Mouse (Mus musculus) heart, embryonic 16.5 days (tissue): ENCODE measurements at regions not wholly inside any gene's neighbourhood (a gene's known extent, or its start where the extent isn't known, plus 50 kb on each side); places are given as distances from the start of the nearest gene placed in this dataset.

Experiments
- ATAC-seq: fragments of 200-750 bp; cut with Nextera tagmentation; replicated peaks from 2 replicates; pipeline ENCODE4 v1.8.0; 2017; ENCODE audit warnings: moderate number of reproducible peaks; ENCODE audit not compliant: insufficient read depth, low FRiP score; ENCODE audit errors: extremely low read depth
- H3K27ac ChIP-seq: fragments of 300-500 bp; sonication (generic); 2 replicates; pipeline ENCODE4 v1.5.1; 2014; ENCODE audit warnings: mild to moderate bottlenecking, low read length, control low read depth, moderate library complexity
- H3K27me3 ChIP-seq: fragments of 300-500 bp; sonication (generic); 2 replicates; pipeline ENCODE4 v1.6.1; 2014; ENCODE audit warnings: low read length, mixed read lengths; ENCODE audit not compliant: control insufficient read depth, insufficient read depth
- H3K36me3 ChIP-seq: fragments of 300-500 bp; sonication (generic); 2 replicates; pipeline ENCODE4 v1.6.1; 2014; ENCODE audit not compliant: control insufficient read depth, insufficient read depth
- H3K4me1 ChIP-seq: fragments of 300-500 bp; sonication (generic); 2 replicates; pipeline ENCODE4 v1.6.1; 2014; ENCODE audit warnings: low read length, mixed read lengths; ENCODE audit not compliant: control insufficient read depth, insufficient read depth
- H3K4me2 ChIP-seq: fragments of 300-500 bp; sonication (generic); 2 replicates; pipeline ENCODE4 v1.6.1; 2014; ENCODE audit warnings: low read depth, mild to moderate bottlenecking, control low read depth, low read length
- H3K4me3 ChIP-seq: fragments of 300-500 bp; sonication (generic); 2 replicates; pipeline ENCODE4 v1.5.1; 2014; ENCODE audit warnings: mild to moderate bottlenecking, control low read depth, low read length
- H3K9ac ChIP-seq: fragments of 300-500 bp; sonication (generic); 2 replicates; pipeline ENCODE4 v1.6.1; 2014; ENCODE audit warnings: low read length, control low read depth
- H3K9me3 ChIP-seq: fragments of 300-500 bp; sonication (generic); replicated peaks from 2 replicates; pipeline ENCODE4 v1.6.1; 2016; ENCODE audit warnings: low read length; ENCODE audit not compliant: control insufficient read depth
- WGBS: fragments of 180-500 bp; shearing (Covaris S2); extraction: QIAGEN DNeasy Blood & Tissue Kit; methylation state at CpG from one replicate; pipeline ENCODE4 v1.1.7; 2014; 5-methylcytosine and 5-hydroxymethylcytosine counted together

GRCm38 (mm10) chr13:43954714-43955393 is 170.3 kb downstream of the Cd83 start:
- Histone ChIP-seq H3K4me1 (no peaks in the 10 kb centered on the region), H3K9ac (no peak overlapping the region), H3K36me3 (no peaks in the 10 kb centered on the region), H3K27ac (no peak overlapping the region), H3K4me3 (no peak overlapping the region), H3K27me3 (no peaks in the 10 kb centered on the region; the same call in 1 of the 2 replicates), H3K4me2 (no peak overlapping the region), H3K9me3 (no peaks in the 10 kb centered on the region)
- WGBS: 84% methylated on average over 10 of the region's 10 CpGs
- no peak for ATAC-seq

- Histone ChIP-seq H3K4me1 (no peaks in the 10 kb centered on the region), H3K4me2 (no peak overlapping the region), H3K27ac (no peak overlapping the region), H3K27me3 (no peaks in the 10 kb centered on the region; the same call in 1 of the 2 replicates), H3K9me3 (no peaks in the 10 kb centered on the region), H3K36me3 (no peaks in the 10 kb centered on the region), H3K4me3 (no peak overlapping the region), H3K9ac (no peak overlapping the region)
- 76% methylated on average over 2 of the region's 2 CpGs for WGBS
- no peak for ATAC-seq
Measured at GRCm38 (mm10) chr13:43957046-43957445, 172.5 kb downstream of the Cd83 start.

GRCm38 (mm10) chr13:43959121-43959572 is 174.6 kb downstream of the Cd83 start:
- H3K9me3 ChIP-seq: no peaks in the 10 kb centered on the region
- no peak overlapping the region for H3K27ac ChIP-seq
- ATAC-seq: no peak
- H3K4me1 ChIP-seq: no peaks in the 10 kb centered on the region
- no peaks in the 10 kb centered on the region for H3K36me3 ChIP-seq
- H3K4me2 ChIP-seq: no peak overlapping the region
- H3K4me3 ChIP-seq: no peak overlapping the region
- no peak overlapping the region for H3K9ac ChIP-seq
- no peaks in the 10 kb centered on the region; the same call in 1 of the 2 replicates for H3K27me3 ChIP-seq
- WGBS: 56% methylated on average over 9 of the region's 9 CpGs

GRCm38 (mm10) chr13:43961047-43961690 is 176.6 kb downstream of the Cd83 start:
- no peak overlapping the region for H3K4me3 ChIP-seq
- no peaks in the 10 kb centered on the region; the same call in 1 of the 2 replicates for H3K27me3 ChIP-seq
- H3K9ac ChIP-seq: no peak overlapping the region
- no peaks in the 10 kb centered on the region for H3K36me3 ChIP-seq
- WGBS: 50% methylated on average over 6 of the region's 6 CpGs
- H3K9me3 ChIP-seq: no peaks in the 10 kb centered on the region
- no peak overlapping the region for H3K4me2 ChIP-seq
- no peaks in the 10 kb centered on the region for H3K4me1 ChIP-seq
- ATAC-seq: peak; percentile 41
- 0 out of 2 replicates have a peak overlapping the region, but pooled peaks have one; percentile 4 for H3K27ac ChIP-seq

GRCm38 (mm10) chr13:43961987-43962386 is 177.4 kb downstream of the Cd83 start:
- Histone ChIP-seq H3K36me3 (no peaks in the 10 kb centered on the region), H3K27ac (no peak overlapping the region), H3K4me1 (no peaks in the 10 kb centered on the region)

GRCm38 (mm10) chr13:43963321-43963720 is 178.7 kb downstream of the Cd83 start:
- Histone ChIP-seq H3K27me3 (no peaks in the 10 kb centered on the region), H3K36me3 (no peaks in the 10 kb centered on the region), H3K4me3 (no peak overlapping the region), H3K4me1 (no peaks in the 10 kb centered on the region), H3K27ac (no peak overlapping the region), H3K9ac (no peak overlapping the region), H3K9me3 (no peaks in the 10 kb centered on the region), H3K4me2 (no peak overlapping the region)
- ATAC-seq: no peak
- 75% methylated on average over 3 of the region's 3 CpGs for WGBS

More at GRCm38 (mm10) chr13:43961987-43962386, 177.4 kb downstream of the Cd83 start:
- Histone ChIP-seq H3K9ac (no peak overlapping the region), H3K4me3 (no peak overlapping the region), H3K9me3 (no peaks in the 10 kb centered on the region), H3K27me3 (no peaks in the 10 kb centered on the region; the same call in 1 of the 2 replicates), H3K4me2 (no peak overlapping the region)
- ATAC-seq: no peak
- WGBS: 72% methylated on average over 3 of the region's 3 CpGs

- H3K27ac ChIP-seq: no peak overlapping the region
- H3K9ac ChIP-seq: no peak overlapping the region
- WGBS: 65% methylated on average over 4 of the region's 4 CpGs
- ATAC-seq: no peak
- no peak overlapping the region for H3K4me2 ChIP-seq
- H3K27me3 ChIP-seq: no peaks in the 10 kb centered on the region
- no peaks in the 10 kb centered on the region for H3K9me3 ChIP-seq
- no peak overlapping the region for H3K4me3 ChIP-seq
- H3K4me1 ChIP-seq: no peaks in the 10 kb centered on the region
- H3K36me3 ChIP-seq: no peaks in the 10 kb centered on the region
Measured at GRCm38 (mm10) chr13:43965256-43965905, 180.8 kb downstream of the Cd83 start.

GRCm38 (mm10) chr13:43967516-43967915 is 182.9 kb downstream of the Cd83 start:
- 57% methylated on average over 5 of the region's 5 CpGs for WGBS
- Histone ChIP-seq H3K27ac (no peak overlapping the region), H3K9ac (no peak overlapping the region), H3K4me3 (no peak overlapping the region), H3K4me2 (no peak overlapping the region), H3K27me3 (no peaks in the 10 kb centered on the region), H3K36me3 (no peaks in the 10 kb centered on the region), H3K9me3 (no peaks in the 10 kb centered on the region), H3K4me1 (no peaks in the 10 kb centered on the region)
- no peak for ATAC-seq

GRCm38 (mm10) chr13:43972906-43973305 is 188.3 kb downstream of the Cd83 start:
- Histone ChIP-seq H3K27ac (no peak overlapping the region), H3K4me1 (peaks cover 2% of the 10 kb centered on the region; the same call in 1 of the 2 replicates), H3K4me3 (no peak overlapping the region), H3K9me3 (no peaks in the 10 kb centered on the region), H3K9ac (no peak overlapping the region), H3K27me3 (no peaks in the 10 kb centered on the region), H3K36me3 (no peaks in the 10 kb centered on the region), H3K4me2 (no peak overlapping the region)
- no peak for ATAC-seq
- WGBS: 77% methylated on average over 2 of the region's 2 CpGs
